Mouse (Mus musculus) embryonic facial prominence, embryonic 13.5 days (tissue): ENCODE measurements around the gene Prss8. TPM values are rescaled to one million over a fixed set of nuclear protein-coding genes. Genes with fewer than 3 reads are reported as not detected.
"Not testable (repeated sequence)": the region's sequence is repeated elsewhere in the genome, so short reads cannot be mapped to it uniquely, and the experiment has no call there.

Source experiments
- ATAC-seq: fragments of 200-750 bp; cut with Nextera tagmentation; 2 replicates; pipeline ENCODE4 v1.8.0; 2017; ENCODE audit warnings: low read depth; ENCODE audit not compliant: insufficient number of reproducible peaks, insufficient read depth, low FRiP score, low TSS enrichment
- H3K27ac ChIP-seq: fragments of 300-500 bp; sonication (generic); 2 replicates; pipeline ENCODE4 v1.5.1; 2015; ENCODE audit warnings: moderate library complexity, mild to moderate bottlenecking, inconsistent platforms
- H3K27me3 ChIP-seq: fragments of 300-500 bp; sonication (generic); 2 replicates; pipeline ENCODE4 v1.6.1; 2015; ENCODE audit warnings: mild to moderate bottlenecking, inconsistent platforms
- H3K36me3 ChIP-seq: fragments of 300-500 bp; sonication (generic); 2 replicates; pipeline ENCODE4 v1.6.1; 2015; ENCODE audit warnings: mild to moderate bottlenecking, inconsistent platforms
- H3K4me1 ChIP-seq: fragments of 300-500 bp; sonication (generic); 2 replicates; pipeline ENCODE4 v1.6.1; 2015; ENCODE audit warnings: inconsistent platforms
- H3K4me2 ChIP-seq: fragments of 300-500 bp; sonication (generic); 2 replicates; pipeline ENCODE4 v1.6.1; 2015; ENCODE audit warnings: moderate library complexity, mild to moderate bottlenecking, inconsistent platforms
- H3K4me3 ChIP-seq: fragments of 300-500 bp; sonication (generic); 2 replicates; pipeline ENCODE4 v1.5.1; 2015; ENCODE audit warnings: mild to moderate bottlenecking, inconsistent platforms
- H3K9ac ChIP-seq: fragments of 300-500 bp; sonication (generic); 2 replicates; pipeline ENCODE4 v1.6.1; 2015; ENCODE audit warnings: mild to moderate bottlenecking, inconsistent platforms
- H3K9me3 ChIP-seq: fragments of 300-500 bp; sonication (generic); 2 replicates; pipeline ENCODE4 v1.6.1; 2016; ENCODE audit warnings: inconsistent platforms
- WGBS: fragments of 180-500 bp; shearing (Covaris S2); methylation state at CpG from one replicate; pipeline ENCODE4 v1.1.7; 2015; ENCODE audit warnings: mixed read lengths; 5-methylcytosine and 5-hydroxymethylcytosine counted together
- polyA plus RNA-seq: library from polyadenylated mRNA; unstranded; fragments of >200 nt; fragmentation: Nextera tagmentation; extraction: Ambion mirVana; gene quantifications from 2 replicates; pipeline ENCODE4 v1.2.1, GENCODE M21; 2015

Prss8 gene
- polyA plus RNA-seq, 1 experiment from 2014 or later: 8.7 TPM

DNA sequence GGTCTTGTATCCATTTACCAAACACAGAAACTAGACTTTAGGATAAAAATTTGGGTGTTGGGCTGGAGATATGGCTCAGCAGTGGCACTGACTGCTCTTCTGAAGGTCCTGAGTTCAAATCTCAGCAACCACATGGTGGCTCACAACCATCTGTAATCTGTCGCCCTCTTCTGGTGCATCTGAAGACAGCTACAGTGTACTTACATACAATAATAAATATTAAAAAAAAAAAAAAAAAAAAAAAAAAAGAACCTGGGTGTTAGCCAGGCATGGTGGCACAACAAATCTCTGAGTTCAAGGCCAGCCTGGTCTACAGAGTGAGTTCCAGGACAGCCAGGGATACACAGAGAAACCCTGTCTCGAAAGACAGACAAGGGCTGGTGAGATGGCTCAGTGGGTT, 12.2 kb upstream of the Prss8 start:
- H3K36me3 ChIP-seq, H3K4me1 ChIP-seq, H3K9ac ChIP-seq, H3K27ac ChIP-seq, ATAC-seq, H3K4me2 ChIP-seq, H3K4me3 ChIP-seq, H3K9me3 ChIP-seq: not testable (repeated sequence)
- WGBS: 60% methylated on average over 2 of the region's 2 CpGs
- H3K27me3 ChIP-seq: peaks cover 39% of the 10 kb centered on the region

DNA sequence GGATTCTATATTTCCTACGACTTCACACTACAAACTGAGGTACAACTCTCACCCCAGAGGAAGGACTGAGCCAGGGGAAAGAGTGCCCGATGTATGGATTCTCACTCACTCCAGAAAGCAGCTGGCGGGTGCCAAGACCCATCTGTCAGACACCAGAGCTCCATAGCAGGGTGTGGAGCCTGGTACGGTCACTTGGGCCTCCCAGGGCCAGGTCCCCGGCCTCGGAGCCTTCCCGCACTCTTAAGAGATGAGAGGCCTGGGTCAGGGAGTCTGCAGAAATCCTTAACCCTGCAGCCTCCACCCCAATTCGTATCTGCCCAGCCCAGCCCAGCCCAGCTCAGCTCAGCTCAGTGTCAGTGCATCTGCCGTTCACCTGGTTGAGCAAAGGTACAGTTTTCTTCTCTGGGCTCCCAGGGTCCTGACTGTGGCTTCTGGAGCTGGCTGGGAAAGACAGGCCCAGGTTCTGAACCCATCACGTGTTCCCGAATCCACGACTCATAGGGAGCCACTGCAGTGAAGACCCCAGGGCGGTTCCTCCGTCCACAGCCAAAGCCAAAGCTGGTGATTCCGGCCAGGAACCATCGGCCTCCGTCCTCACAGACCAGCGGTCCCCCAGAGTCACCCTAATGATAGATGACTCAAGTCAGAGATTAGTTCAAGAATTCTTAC, 6.4 kb upstream of the Prss8 start:
- WGBS: 55% methylated on average over 18 of the region's 18 CpGs

DNA sequence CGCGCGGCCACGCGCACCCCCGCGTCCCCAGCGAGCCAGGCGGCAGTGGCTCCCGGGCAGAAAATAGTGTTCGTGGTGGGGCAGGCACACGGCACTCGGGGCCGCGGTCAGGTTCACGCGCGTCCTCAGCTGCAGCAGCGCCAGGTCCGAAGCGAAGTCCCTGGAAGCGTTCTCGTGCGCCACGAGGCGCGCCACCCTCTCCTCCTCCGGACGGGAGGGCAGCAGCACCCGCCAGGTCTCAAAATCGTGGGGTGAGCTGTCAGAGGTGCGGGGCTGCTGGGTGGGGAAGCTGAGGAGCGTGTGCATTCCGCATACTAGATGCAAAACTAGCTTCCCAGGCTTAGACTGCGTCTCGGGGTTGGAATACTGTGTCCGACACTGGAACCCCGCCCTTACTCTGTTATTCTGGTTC, 5.8 kb upstream of the Prss8 start:
- under 1% methylated on average over 38 of the region's 38 CpGs for WGBS
- Histone ChIP-seq H3K36me3 (no peaks in the 10 kb centered on the region), H3K9me3 (no peaks in the 10 kb centered on the region), H3K27ac (peak overlapping the region; percentile 83), H3K4me1 (peaks cover 28% of the 10 kb centered on the region), H3K4me2 (peak overlapping the region; percentile 89), H3K4me3 (peak overlapping the region; percentile 76), H3K27me3 (peaks cover 4% of the 10 kb centered on the region; the same call in 1 of the 2 replicates), H3K9ac (peak overlapping the region; percentile 85)
- ATAC-seq: no peak; the same call in 1 of the 2 replicates

More for the DNA sequence above, 6.4 kb upstream of the Prss8 start:
- peaks cover 4% of the 10 kb centered on the region; the same call in 1 of the 2 replicates for H3K27me3 ChIP-seq
- no peak for ATAC-seq
- H3K27ac ChIP-seq: no peak overlapping the region
- H3K9ac ChIP-seq: peak overlapping the region; percentile 85
- H3K4me3 ChIP-seq: peak overlapping the region; percentile 76
- no peaks in the 10 kb centered on the region for H3K36me3 ChIP-seq
- H3K4me2 ChIP-seq: peak overlapping the region; percentile 89
- peaks cover 25% of the 10 kb centered on the region for H3K4me1 ChIP-seq
- H3K9me3 ChIP-seq: no peaks in the 10 kb centered on the region

DNA sequence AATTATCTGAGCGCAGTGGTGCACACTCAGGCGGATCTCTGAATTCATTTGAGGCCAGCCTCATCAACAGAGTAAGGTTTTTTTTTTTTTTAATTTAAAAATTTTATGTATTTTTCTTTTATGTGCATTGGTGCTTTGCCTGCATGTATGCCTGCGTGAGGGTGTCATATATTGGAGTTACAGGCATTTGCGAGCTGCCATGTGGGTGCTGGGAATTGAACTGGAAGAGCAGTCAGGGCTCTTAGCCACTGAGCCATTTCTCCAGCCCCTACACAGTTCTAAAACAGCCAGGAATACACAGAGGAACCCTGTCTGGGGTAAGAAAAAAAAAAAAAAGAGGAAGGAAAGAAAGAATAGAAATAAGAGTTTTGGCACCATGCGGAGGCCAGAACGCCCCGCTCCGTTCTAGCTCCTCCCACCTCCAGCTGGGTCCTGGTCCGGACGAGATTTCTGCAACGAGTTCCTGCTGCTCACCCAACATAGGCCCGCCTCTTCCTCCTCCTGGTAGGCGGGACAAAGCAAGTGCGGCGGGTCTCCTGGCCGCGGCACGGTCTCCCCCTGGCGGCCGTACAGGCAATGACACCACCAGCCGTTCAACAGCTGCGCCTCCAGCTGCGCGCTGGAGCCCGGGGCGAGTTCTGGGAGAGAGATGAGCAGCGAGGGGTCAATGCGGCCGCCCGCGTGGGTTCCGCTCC, 5.3 kb upstream of the Prss8 start:
- WGBS: 6% methylated on average over 32 of the region's 32 CpGs
- peaks cover 28% of the 10 kb centered on the region for H3K4me1 ChIP-seq
- peak overlapping the region; percentile 83 for H3K27ac ChIP-seq

DNA sequence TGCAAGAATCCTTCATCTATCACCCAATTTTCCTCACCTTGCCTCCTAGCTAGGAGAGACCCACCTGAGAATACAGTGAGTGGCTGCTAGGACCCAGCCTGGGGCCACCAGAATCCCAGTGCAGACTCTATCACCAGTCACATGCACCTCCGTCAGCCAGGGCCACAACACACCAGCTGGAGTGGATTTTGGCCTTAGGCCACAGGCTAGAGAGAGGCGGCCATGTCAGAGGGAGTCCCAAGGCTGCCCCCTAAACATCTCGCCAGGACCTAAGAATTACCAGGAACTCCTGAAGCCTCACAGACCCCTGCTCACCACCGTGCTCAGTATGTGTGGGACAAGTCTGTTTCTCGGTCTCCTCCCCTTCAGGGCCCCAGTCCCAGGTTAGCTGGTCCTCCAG, 4.2 kb upstream of the Prss8 start:
- Histone ChIP-seq H3K4me1 (peaks cover 35% of the 10 kb centered on the region), H3K9ac (peak overlapping the region; percentile 54; the same call in 1 of the 2 replicates), H3K27me3 (peaks cover 21% of the 10 kb centered on the region), H3K9me3 (no peaks in the 10 kb centered on the region), H3K4me3 (no peak overlapping the region), H3K36me3 (no peaks in the 10 kb centered on the region), H3K27ac (no peak overlapping the region), H3K4me2 (0 out of 2 replicates have a peak overlapping the region, but pooled peaks have one; percentile 89)
- WGBS: 84% methylated on average over 5 of the region's 5 CpGs
- no peak for ATAC-seq

More for the DNA sequence above, 5.3 kb upstream of the Prss8 start:
- H3K9ac ChIP-seq: peak overlapping the region; percentile 85
- peak overlapping the region; percentile 89 for H3K4me2 ChIP-seq
- H3K4me3 ChIP-seq: peak overlapping the region; percentile 76
- H3K27me3 ChIP-seq: peaks cover 10% of the 10 kb centered on the region
- peak; percentile 88 for ATAC-seq
- H3K9me3 ChIP-seq: no peaks in the 10 kb centered on the region
- no peaks in the 10 kb centered on the region for H3K36me3 ChIP-seq

DNA sequence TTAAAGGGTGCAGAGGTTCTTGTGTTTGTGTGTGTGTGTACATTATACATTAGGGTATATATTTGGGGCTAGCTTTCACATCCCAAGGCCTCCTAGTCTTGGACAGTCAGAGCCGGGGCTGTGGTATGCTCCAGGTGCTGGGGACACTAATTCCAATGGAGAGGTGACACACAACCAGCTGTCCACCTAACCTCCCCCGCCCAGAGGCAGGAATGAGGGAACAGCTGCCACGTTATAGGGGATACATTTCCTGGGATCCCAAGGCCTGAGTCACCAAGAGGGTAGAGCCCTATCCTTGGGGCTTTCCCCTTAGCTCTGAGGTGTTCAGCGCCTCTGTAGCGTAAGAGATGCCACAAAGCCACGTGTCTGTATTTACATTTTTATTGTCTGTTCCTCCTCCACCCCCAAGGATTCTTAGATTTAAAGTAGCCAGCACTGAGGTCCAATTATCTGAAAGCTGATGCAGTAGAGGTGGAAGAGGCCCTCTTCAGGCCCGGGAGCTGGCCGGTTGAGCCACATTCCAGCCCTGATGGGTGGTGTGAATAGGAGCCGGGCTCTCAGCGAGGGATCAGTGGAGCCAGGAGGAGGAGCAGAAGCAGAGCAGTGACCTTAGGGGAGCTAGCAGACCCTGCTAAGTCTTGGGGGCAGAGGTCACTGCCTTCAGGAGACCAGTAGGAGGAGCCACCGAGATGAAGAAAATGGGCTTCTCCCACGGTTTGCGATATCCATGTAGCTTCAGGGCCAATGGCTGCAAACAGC, 2.5 kb upstream of the Prss8 start:
- H3K36me3 ChIP-seq: no peaks in the 10 kb centered on the region
- H3K9me3 ChIP-seq: no peaks in the 10 kb centered on the region
- no peak overlapping the region for H3K9ac ChIP-seq
- 12% methylated on average over 13 of the region's 13 CpGs for WGBS
- ATAC-seq: no peak
- peaks cover 38% of the 10 kb centered on the region for H3K4me1 ChIP-seq
- peak overlapping the region; percentile 9; the same call in 1 of the 2 replicates for H3K4me2 ChIP-seq
- no peak overlapping the region for H3K4me3 ChIP-seq
- H3K27me3 ChIP-seq: peaks cover 36% of the 10 kb centered on the region
- H3K27ac ChIP-seq: peak overlapping the region; percentile 39; the same call in 1 of the 2 replicates

DNA sequence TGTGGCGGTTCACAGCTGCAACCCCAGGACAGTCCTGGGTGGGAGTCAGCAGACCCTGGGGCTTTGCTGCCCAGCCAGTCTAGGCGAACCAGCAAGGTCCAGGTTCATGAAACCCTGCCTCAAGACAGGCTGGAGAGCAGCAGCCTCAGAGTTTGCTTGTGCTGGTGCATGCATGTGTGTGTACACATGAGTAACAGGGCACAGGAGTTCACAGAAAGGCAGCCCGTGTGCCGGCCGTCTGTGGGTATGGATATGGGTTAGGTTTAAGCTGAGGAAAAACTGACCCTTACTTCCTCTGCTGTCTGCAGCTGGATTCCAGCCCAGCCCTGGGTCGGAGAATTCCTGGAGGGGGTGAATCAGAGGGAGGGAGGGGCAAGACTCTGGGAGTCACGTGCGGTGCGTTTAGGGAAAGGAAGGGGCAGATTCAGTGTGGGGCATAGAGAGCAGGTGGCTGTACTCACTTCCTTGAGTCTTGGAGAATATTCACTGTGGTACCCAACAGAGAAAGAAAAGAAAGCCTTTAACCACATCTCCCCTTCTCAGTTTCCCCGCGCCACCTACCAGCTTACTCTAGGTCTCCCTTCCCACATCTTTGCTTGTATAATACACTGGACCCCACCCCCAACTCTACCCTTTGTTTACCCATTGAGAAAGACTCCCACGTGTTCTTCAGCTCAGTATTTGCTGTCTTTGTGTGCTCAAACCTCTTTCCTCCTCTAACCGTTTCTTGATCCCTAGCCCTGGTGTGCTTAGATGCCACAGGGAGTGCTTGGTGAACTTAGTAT, 1.6 kb upstream of the Prss8 start:
- Histone ChIP-seq H3K27ac (peak overlapping the region; percentile 39), H3K9me3 (no peaks in the 10 kb centered on the region), H3K4me1 (peaks cover 38% of the 10 kb centered on the region), H3K4me2 (0 out of 2 replicates have a peak overlapping the region, but pooled peaks have one; percentile 7), H3K9ac (0 out of 2 replicates have a peak overlapping the region, but pooled peaks have one; percentile 27), H3K4me3 (no peak overlapping the region), H3K27me3 (peaks cover 35% of the 10 kb centered on the region), H3K36me3 (peaks cover 5% of the 10 kb centered on the region)
- ATAC-seq: no peak
- WGBS: 26% methylated on average over 13 of the region's 13 CpGs

DNA sequence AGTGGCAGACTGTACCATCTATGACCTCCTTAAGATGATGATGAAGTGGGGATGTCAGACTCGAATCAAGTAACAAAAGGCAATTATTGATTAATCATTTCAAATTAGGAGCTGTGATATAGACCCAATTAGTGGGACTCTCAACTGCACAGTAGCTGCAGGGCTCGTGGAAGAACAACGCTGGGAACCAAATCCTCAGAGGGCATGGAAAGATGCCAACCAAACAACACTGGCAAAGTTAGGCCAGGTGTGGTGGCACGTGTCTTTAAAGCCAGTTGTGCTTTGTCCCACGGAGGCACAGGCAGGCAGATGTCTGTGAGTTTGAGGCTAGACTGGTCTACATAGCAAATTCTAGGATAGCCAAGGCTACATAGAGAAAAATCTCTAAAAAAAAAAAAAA, 732 bp upstream of the Prss8 start:
- no peak overlapping the region for H3K9ac ChIP-seq
- H3K9me3 ChIP-seq: no peaks in the 10 kb centered on the region
- H3K36me3 ChIP-seq: peaks cover 14% of the 10 kb centered on the region
- WGBS: 70% methylated on average over 5 of the region's 5 CpGs
- no peak overlapping the region for H3K4me2 ChIP-seq
- H3K4me3 ChIP-seq: no peak overlapping the region
- peaks cover 30% of the 10 kb centered on the region for H3K4me1 ChIP-seq
- no peak overlapping the region for H3K27ac ChIP-seq
- peaks cover 32% of the 10 kb centered on the region for H3K27me3 ChIP-seq
- ATAC-seq: no peak

DNA sequence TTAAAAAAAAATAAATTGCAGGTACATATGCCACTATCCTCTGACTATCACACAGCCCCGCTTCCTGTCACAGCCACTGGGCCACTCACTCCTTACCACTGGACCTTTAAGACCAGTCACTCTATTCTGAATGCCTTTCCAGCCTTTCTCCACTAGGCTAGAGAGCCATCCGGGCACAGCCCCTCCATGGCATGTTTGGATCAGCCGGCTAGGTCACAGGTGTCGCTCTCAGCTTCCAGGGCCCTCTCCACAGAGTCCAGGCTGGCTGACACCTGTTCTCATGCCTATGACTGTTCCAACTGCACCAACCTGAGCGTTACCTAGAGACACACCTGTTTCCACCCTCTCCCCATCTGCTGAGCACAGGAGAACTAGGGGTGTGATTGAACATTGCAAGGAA, 1.3 kb downstream of the Prss8 start:
- peak overlapping the region; percentile 43 for H3K4me3 ChIP-seq
- peak overlapping the region; percentile 60 for H3K4me2 ChIP-seq
- H3K9me3 ChIP-seq: no peaks in the 10 kb centered on the region
- ATAC-seq: no peak
- H3K36me3 ChIP-seq: peaks cover 35% of the 10 kb centered on the region
- H3K9ac ChIP-seq: peak overlapping the region; percentile 70; the same call in 1 of the 2 replicates
- whole genome bisulfite sequencing: 53% methylated on average over 5 of the region's 5 CpGs
- H3K27me3 ChIP-seq: peaks cover 32% of the 10 kb centered on the region
- H3K27ac ChIP-seq: no peak overlapping the region
- peaks cover 28% of the 10 kb centered on the region for H3K4me1 ChIP-seq

DNA sequence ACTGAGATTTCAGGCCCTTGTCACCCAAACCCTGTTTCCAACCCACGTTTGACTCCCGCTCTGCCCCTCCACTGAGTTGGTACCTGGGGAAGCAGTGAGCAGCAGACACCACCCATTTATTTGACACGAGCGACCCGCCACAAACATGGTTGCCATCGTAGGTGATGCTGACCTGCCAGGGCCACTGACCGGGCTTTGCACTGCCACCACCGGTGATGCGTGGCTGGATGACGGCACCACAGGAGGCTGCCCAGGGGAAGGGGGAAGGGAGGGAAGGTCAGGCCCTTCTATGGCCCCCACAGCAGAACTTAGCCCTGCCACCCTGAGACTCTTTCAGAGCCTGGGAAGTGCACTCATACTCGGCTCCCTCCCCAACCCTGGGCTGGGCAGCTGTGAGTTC, 2.2 kb downstream of the Prss8 start:
- WGBS: 82% methylated on average over 11 of the region's 11 CpGs
- Histone ChIP-seq H3K4me1 (peaks cover 28% of the 10 kb centered on the region), H3K27ac (no peak overlapping the region), H3K9ac (no peak overlapping the region), H3K36me3 (peaks cover 43% of the 10 kb centered on the region), H3K4me3 (no peak overlapping the region), H3K27me3 (peaks cover 32% of the 10 kb centered on the region), H3K4me2 (peak overlapping the region; percentile 60; the same call in 1 of the 2 replicates), H3K9me3 (no peaks in the 10 kb centered on the region)
- ATAC-seq: no peak

DNA sequence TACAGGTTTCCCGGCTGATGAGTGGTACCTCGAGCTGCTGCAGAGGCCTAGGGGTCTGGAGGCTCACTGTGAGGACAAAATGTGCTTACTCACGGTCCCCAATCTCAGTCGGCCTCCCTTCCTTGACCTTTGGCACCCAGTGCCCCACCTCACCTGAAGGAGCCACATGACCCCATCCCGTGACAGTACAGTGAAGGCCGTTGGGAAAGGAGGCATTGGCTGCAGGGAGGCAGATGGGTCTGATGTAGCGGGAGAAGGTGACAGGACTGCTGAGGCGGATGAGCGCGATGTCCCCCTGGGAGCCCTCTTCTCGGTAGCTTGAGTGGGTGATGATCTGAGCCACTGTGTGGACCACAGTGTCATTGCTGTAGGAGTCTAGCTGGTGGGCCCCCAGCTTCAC, 3.1 kb downstream of the Prss8 start:
- WGBS: 83% methylated on average over 11 of the region's 11 CpGs
- ATAC-seq: no peak
- Histone ChIP-seq H3K9me3 (no peaks in the 10 kb centered on the region), H3K9ac (no peak overlapping the region), H3K4me2 (no peak overlapping the region), H3K27ac (no peak overlapping the region), H3K4me1 (peaks cover 23% of the 10 kb centered on the region), H3K27me3 (peaks cover 32% of the 10 kb centered on the region), H3K4me3 (no peak overlapping the region), H3K36me3 (peaks cover 52% of the 10 kb centered on the region)
